Mouse (Mus musculus) layer of hippocampus, adult 11-12 months (tissue): ENCODE results near the gene Rasgrf2.
A peak's percentile ranks its signal among the peaks of the same experiment; 100 is the strongest.

Experiments used
- DNase-seq: peaks from one replicate; pipeline ENCODE4 v3.0.0; 2022; ENCODE audit warnings: low spot score

Gene Rasgrf2

DNA sequence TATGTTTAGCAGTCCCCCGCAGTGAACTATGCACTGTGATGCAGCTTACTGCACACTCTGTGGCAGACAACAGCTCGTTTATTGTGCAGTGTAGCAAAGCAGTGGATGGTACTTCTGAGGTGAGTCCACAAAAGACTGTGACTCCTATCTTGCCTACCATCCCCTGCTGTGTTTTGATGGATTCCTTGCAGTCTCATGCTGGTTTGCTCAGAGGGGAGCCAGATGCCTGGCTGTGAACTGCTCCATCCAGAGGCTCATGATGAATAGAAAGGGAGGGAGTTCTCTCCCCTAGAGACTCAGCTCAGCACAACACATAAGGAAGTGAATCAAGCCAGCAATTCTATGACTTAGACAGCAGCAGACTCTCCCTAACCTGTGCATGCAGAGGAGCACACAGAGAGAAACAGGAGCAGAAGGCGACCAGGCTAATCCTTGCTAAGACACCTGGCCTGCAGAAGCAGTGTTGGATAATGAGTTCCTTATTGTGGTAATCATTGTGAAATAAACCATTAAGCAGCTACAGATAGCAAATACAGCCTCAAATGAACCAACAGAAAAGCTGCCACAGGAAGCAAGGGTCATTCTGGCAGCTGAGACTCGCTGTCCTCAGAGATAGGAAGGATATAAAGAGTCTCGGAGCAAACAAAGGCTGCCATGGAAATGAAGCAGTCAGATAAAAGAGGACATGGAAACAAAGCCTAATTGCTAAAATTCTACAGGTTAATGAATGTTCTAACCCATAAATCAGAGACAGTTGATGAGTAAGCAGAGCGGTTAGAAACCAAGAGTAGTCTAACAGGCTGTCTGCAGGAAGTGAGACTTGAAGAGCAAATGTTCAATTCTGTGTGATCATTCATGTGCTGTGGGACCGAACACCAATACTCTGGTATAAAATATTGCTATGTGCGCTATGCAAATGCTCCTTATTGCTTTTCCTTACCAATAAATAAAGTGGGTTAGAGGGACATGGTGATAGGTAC, 89.6 kb downstream of the Rasgrf2 start:
- DNase-seq, result no peak

DNA sequence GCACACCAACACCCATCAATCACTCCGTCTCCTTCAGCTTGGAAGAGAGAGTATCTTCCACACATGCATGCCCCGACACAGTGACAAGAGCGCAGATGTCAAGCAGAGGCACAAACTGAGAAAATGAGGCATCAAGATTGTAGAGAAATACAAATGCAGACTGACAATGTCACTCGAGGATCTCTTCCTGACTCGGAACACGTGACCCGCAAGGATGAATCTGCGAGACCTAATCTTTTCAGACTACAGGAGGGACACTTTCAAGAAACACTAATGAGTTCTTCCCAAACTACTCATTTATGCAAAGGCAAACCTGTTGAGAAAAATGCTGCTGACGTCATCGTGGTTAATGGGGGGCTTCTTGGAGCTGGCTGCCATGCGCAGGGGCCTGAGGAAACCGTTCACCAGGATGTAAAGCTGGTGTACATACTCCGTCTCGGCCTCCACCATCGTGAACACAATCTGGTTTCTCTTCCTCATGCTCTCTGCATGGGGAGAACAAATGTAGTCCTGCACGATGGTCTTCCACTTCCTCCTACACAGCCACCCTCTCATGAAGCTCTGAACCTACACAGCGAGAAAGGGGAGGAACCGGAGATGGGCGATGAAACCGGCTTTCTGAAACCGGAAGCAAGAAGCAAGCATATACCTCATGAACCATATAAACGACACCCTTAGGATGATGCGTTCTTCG, 100.9 kb downstream of the Rasgrf2 start:
- no peak for DNase-seq

DNA sequence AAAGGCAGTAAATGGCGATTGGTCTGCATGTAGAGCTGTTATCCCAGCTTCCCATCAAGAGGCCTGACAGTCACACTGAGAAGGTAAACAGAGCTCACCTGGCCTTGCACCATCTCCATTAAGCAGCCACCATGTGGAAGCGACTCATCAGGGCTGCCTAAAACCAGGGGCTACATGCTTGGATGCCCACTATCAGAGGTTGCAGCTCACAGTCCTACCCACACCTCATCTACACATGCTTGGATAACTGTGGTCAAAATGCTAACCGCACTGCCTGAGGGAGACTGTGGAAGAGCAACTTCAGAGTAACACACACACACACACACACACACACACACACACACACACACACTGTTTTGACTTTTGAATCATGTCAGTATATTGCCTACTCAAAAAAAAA, 101.8 kb downstream of the Rasgrf2 start:
- DNase-seq, result no peak

DNA sequence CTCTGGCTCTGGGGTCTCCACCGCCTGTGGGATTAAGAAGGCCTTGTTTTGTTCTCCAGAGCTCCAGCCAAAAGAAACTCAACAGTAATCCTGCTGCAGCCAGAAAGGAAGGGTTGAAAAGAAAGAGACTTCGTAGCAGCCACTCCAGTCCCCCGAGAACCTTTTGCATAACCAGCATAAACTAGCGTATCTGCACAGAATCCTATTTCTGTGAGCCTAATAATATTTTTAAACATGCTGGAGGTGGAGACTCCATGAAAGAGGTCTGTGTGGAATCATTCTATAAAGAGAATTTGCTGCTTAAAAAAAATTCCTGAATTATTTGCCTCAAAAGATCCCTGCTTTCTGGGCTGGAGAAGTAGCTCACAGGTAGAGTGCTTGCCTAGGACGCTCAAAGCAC, 103.5 kb downstream of the Rasgrf2 start:
- DNase-seq, result no peak

DNA sequence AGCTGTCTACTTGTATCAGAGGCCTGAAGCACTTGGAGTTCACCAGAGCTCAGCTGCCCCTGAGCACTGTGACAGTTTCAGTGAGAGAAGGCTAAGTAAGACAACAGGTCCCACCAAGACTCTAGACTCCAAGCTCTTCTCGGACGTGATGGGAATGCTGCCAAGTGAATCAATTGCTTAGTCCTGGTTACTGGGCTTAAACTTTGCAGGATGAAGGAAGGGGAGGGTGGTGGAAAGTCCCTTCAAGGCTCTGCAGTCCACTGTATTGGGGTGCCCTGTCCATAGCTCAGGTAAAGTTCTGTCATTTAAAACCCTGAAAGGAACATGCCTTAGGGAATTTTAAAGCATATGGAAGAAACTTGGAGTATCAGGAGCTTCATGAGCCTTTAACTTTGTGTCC, 104.8 kb downstream of the Rasgrf2 start:
- DNase-seq, result no peak

DNA sequence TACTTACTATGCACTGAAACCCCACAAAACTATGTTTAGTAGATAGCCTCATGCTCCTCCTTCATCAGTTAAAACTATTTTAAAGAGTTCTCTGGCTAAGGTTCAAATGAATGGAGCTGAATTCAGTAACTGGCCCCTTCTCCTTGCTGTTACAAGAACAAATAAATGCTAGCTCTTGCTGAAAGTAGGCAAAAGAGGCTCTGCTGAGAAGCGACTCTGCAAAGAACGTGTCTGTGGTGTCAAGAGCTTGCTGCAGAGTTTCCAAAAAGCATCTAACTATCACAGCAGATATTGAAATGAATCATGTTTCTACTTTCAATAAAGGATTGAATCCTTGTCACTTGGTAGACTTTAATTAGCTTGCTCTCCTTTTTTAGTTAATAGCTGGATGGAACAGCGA, 106.3 kb downstream of the Rasgrf2 start:
- no peak for DNase-seq

DNA sequence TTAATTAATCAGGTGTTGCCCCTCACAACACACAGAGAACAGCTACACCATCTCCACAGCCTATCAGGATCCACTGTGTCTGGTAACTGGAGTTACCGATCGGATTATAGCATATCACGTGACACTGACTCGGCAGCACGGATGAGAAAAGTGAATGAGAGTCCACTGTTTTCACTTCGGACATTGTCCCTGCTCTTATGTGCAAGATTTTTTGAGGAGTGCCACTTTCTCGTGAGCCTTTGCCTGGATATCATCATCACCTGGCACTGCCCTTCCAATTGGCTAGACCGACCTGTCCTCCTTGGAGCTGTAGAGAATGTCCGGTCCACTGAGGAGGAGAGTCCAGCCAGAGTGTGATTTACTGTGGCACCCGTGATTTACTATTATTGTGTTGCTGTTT, 109.3 kb downstream of the Rasgrf2 start:
- DNase-seq, result no peak

DNA sequence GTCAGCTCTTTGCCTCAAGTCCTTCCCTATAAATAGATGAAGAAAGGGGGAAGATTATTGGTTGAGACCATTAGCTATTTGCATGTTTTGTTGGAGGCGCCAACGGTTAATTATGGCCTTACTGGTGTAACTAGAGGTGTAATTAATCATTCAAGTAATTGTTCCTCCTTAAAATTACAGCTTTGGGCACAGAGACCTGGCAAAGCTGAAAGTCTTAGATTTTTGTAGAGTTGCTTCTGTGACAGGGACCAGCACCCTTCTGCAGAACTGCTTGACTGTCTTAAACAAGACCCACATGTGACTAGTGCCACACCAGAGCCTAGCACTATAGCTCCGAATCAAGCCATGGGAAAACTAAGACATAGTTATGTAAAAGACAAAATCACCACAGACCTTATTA, 134.5 kb downstream of the Rasgrf2 start:
- no peak for DNase-seq

DNA sequence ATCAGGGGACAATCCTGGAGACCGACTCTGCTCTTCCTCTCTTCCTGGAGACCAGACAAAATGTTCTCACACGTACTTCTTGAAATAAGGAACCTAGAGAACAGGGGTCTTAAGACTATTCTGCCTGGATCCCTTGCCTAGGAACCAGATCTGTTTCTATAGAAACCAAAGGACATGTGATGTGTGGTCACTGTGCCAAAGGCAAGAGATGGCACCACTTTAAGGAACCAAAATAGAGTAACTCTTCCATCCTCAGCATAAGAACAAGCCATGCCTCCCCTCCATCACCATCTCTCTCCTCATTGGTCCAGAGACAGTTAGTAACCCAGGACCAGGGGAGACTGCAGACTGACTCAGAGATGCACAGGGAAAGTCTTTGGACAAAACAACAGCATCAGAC, 140.0 kb downstream of the Rasgrf2 start:
- no peak for DNase-seq

DNA sequence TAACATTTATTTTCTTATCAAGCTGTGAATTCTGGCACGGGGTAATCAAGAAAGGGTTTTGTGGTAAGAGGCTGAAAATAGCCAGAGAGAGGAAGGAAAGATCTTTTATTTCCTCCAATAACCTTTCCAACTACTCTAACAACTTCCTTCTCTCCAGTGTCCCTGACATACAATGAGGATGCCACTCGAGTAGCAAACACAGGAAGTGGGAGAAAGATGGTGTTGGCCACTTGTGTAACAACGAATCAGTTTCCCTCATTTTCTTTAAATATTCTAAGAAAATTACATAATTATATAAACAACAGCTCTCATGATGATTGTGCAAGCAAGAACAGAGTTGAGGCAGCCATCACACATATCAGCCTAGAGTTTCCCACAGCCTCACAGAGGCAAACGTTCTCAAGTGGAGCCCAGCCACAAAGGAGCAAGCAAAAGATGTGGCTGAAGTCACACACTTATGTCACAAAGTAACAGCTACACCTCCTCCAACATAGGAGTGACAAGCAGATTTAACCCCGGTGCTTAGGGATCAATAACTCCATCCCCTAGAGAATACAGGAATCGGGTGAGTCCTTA, 140.7 kb downstream of the Rasgrf2 start:
- no peak for DNase-seq

DNA sequence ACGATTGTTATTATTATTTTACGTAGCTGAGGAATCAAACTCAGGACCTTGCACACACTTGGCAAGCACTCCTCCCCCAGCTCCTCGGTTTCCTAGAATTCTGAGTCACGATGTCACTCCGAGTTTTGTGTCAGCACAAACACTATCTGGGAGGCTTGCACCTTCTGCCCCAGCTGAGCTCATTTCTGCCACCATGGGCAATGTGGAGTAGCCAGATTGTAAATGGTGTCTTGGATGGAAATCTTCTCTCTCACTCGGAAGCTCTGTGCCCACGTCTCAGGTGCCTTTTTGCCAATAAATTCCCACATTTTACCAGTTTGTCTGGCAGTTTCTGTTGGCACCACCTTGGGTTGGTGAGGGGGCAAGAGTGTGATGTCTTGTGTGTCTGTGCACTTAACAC, 143.1 kb downstream of the Rasgrf2 start:
- DNase-seq, result no peak

DNA sequence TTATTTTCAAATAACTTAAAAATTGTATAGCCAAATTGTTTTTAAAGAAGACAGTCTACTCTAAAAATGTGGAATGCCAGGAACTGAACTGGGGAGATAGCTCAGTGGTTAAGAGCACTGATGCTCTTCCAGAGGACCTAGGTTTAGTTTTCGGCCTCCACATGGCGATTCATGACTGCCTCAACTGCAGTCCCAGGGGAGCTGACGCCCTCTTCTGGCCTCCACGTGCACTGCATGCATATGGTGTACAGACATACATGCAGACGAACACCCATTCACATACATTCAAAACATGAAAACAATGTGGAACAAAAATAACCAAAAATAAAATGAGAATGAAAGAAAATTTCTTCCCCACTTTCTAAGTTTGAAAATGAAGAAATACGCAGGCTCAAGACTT, 144.5 kb downstream of the Rasgrf2 start:
- no peak for DNase-seq

DNA sequence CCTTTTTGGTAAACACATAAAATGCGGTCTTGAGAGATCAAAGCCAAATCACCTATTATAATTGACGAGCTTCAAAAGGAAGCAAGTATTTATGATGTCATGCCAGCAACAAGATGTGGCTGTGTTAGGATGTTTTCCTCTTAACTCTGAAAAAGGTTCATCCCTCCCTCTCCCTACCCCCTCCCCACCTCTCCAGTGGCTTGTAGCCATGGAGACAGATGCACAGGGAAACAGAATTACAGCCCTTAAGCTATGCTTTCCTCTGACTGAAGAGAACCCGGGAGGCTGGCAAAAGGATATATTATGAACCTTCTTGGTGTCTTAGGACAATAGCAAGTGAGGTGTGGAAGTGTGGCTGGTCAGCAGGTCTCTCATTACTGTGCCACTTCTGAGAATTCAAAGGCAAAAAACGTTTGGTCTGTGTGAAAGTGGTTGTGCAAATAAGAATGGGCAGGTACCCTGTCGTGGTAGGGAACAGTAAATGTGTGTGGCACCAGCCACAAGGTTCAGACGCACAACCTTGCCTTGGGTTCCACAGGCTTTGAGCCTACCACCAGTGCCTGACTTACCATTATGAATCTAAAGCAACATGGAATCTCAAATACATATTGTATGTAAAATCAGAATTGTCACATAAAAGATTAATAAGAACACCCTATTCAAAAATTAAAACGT, 145.4 kb downstream of the Rasgrf2 start:
- DNase-seq, result no peak

DNA sequence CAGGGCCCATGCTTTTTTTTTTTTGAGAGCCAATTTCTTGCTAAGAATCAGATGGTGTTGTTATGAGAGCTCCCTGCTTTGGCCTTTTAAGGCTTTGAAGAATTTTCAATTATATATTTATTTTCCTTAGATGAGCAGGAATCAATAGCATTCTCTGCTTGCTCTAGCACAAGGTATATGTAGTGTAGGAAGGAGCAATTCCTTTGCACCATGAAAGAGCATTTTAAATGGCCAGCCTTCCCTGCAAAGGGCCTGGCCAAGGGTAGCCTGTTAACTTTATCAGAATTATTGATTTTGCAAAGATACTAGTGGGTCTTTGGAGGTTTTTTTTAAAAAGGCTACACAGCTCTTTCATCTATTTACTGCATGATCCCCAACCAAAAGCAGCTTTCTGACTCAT, 146.4 kb downstream of the Rasgrf2 start:
- no peak for DNase-seq

DNA sequence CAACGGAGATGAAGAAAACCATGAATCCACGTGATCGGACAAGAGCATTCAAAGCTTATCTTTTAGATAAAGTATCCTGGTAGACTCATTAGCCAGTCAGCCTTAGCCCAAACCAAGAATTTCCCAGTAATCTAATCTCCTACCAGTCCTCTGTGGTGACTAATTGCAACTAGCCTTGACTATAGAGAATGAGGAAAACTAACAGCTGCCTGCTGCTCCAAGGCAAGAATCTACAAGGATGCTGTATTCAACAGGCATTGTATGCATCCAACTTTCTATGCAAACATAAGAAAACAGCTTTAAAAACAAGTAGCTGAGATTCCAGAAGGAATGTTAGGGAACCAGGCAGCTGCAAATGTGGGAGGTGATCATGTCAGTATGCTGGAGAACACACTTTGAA, 149.4 kb downstream of the Rasgrf2 start:
- no peak for DNase-seq

DNA sequence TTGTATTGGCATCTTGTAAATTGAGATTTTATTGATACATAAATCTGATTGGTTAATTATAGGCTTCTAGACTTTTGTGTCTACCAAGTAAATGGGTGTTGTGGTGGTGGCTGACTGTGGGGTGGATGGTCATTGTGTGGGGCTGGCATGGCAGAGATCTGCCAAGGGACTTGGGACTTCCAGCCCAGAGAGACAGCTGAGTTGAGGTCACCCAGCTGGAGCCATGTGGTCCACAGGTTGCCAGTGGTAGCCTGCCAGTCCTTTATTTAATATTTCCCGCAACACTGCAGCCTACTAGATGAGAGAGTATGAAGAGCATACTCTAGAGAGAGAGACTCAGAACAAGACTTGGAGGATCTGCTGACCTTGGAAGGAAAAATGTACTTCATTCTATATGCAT, 150.0 kb downstream of the Rasgrf2 start:
- no peak for DNase-seq

DNA sequence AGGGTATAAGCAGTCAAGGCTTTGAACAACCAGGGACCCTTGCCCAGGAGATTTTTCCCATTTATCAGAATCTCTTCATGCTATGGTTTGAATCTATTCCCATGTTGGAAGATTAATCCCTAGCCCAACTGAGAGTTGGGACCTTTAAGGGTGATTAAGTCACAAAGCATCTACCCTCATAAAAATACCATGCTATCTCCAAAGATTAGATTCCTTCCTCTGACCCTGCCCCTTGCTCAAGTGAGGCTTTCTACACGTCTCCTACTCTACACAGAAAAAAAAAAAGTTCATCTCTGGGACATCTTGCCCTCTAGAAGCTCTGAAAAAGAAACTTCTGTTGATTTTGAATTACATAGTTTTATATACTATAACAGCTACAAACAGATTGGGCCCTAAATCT, 154.5 kb downstream of the Rasgrf2 start:
- DNase-seq, result no peak

DNA sequence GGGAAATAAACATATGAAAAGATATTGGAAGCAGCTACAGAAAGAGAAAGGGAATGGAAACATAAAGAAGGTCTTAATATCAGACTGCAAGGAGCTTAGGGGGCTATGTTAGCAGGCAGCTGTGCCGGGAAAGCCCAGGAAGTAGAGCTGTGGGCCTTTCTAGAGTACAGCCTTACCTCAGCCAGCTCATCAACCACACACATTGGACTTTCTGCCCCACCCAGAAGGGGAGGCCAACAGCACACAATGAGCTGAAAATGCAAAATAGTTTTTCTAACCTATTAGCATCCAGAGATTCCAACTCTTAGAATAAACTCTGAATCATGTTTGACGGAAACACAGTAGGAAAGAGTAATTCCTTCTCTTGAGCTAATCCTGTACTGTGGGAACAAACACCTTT, 154.9 kb downstream of the Rasgrf2 start:
- DNase-seq, result no peak

DNA sequence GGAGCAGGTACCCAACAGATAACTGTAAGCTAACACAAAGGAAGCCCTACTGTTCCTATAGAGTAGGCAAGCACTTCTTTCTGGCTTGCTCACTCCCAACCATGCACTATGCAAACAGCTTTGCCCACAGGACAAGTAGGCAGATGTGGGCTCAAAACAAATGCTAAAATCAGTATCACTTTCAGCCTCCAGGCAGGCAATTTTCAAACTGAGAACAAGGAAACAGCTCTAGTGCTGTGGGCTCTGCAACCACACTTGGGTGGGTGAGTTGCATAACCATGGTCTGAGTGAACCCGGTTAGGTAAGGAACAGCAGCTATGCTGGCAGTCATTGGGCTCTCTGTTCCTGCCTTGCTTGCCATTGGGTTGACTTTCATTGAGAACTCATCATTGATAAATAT, 157.3 kb downstream of the Rasgrf2 start:
- DNase-seq, result peak; percentile 32

DNA sequence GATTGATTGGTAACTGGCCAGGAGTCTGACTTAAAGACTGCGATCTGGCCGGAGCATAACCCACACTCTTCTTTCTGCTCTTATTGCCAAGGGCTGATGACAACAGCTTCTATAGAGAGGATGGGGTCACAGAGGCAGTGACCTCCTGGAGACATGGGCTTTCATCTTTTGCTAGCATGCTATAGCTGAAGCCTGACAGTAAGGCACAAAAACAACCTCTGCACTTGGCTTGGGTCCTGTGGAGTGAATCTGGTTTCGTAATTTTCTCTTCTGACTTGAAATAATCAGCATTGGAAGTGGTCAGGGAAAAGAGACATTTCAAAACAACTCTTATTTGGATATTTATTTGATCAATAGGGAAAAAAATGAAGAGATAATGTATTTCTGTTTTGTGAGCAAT, 160.2 kb downstream of the Rasgrf2 start:
- no peak for DNase-seq

DNA sequence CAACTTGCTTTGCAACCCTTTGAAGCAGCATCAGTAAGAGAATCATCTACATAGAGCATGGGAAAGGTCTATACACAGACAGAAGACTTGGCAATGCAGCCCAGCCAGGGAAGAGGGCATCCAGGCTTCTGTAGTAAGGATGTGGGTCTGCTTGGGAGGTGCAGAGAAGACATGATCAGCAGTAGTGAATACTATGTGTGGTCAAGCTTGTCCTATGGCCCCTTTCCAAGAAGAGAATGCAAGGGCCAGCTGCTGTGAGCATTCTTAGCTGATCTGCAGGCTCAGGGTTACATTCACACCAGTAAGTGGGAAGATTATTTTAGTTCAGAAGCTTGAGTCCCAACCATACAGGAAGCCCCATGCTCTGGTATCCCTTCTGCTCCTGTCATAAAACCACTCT, 175.0 kb downstream of the Rasgrf2 start:
- DNase-seq, result no peak

DNA sequence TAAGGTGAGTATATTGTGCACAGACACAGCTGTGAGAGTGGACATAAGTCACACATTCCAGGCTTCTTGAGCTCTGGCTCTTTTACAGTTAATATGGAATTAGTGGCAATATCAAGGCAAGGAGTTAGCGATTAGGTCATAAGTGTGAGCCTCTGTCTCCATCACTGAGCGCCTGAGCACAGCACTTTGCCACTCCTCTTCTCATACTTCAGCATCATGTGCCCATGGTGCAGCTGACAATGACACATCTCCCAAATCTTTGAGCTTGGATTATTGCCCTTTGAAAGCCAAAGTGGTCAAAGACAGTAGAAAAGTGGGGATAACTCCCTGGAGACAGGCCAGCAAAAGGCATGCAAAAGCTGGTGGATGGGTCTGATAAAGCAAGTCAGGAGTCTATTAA, 175.8 kb downstream of the Rasgrf2 start:
- no peak for DNase-seq

DNA sequence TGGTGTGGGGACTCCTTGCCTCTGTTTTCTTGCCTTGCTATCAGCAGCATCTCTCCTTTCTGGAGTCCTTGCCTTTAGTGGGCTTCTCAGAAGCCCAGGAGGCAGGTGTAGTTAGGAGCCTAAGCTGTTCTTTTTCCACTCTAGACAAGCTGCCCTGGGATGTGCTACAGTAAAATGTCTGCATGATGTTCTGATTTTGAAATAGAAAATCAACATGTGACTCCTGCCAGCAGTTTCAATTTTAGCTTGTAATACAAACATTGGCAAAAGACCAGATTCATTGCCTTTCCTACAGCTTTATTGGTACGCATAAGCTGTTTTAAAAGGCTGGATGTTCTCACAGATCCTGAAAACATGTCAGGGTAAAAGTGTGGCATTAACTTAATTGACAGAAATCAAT, 176.3 kb downstream of the Rasgrf2 start:
- peak; percentile 35 for DNase-seq
